Mouse (Mus musculus): ENCODE measurements around the gene Trim16. TPM values are rescaled to one million over a fixed set of nuclear protein-coding genes. Genes with fewer than 3 reads are reported as not detected.

Trim16 gene
- polyA plus RNA-seq, 1 experiment from 2014 or later = 4.4 TPM

DNA sequence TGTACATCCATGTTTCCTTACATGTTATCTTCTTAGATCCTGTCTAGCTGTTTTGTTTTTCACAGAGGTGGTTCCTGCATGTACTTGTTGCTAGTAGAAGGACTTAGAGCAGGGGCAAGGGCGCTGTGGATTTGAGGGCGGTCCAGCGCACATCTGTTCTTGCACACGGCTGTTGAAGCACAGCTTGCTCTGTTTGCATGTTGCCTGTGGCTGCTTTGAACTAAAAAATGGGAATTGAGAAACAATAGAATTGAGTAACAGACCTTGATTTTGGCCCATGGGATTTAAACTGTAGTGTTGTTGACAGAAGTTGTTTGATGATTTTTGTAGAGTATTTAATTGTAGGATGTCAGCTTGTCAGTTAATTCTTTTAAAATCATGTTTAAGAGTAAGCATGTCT lies 70.8 kb downstream of the Trim16 start:
- no peak overlapping the region for H3K27ac ChIP-seq
- 78% methylated on average over 4 of the region's 4 CpGs for WGBS (ENCODE audit: missing documents)
- no peaks in the 10 kb centered on the region for H3K79me2 ChIP-seq (ENCODE audit: inconsistent target)
- no peak overlapping the region for H3K4me3 ChIP-seq (ENCODE audit: inconsistent target)
- H3K36me3 ChIP-seq (ENCODE audit: inconsistent target) = peaks cover 68% of the 10 kb centered on the region

DNA sequence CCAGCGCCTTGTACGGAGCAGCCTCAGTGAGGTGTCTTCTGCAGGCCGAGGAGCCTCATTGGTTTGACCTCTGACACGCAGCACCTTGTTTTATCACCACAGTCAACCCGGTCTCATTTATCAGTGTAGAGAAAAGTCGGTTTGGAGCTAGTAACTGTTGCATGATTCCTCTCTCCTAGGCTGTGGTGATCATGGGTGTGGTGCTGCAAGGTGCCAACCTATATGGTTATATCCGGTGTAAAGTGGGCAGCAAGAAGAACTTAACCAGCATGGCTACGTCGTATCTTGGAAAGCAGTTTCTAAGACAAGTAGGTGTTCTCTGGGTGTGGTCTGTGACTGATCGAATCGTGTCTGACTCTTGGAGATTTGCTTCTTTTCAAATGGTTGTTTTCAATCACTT lies 71.7 kb downstream of the Trim16 start:
- Histone ChIP-seq H3K79me2 (ENCODE audit: inconsistent target) (no peaks in the 10 kb centered on the region), H3K36me3 (ENCODE audit: inconsistent target) (peaks cover 58% of the 10 kb centered on the region), H3K4me3 (ENCODE audit: inconsistent target) (no peak overlapping the region), H3K27ac (no peak overlapping the region)
- 97% methylated on average over 11 of the region's 11 CpGs for WGBS (ENCODE audit: missing documents)

Other genes starting within 250 kb of the Trim16 start
- 71.4 to 114 TPM (median 91.5 TPM) in 3 replicates for gene Trpv2, start 245.7 kb upstream of the Trim16 start, polyA plus RNA-seq (2018)
- 4.7 to 7.3 TPM (median 5.6 TPM) in 3 replicates for gene Lrrc75a, start 171.7 kb upstream of the Trim16 start, polyA plus RNA-seq (2018)
- gene Mmgt2, start 171.6 kb upstream of the Trim16 start, polyA plus RNA-seq (2018) = 25.0 to 33.0 TPM (median 31.4 TPM) in 3 replicates
- gene Zfp287, start 88.3 kb upstream of the Trim16 start, polyA plus RNA-seq (2018) = 2.3 to 2.4 TPM (median 2.4 TPM) in 3 replicates
- not detected in 3 replicates for gene Gm10428, start 67.1 kb upstream of the Trim16 start, polyA plus RNA-seq (2018)
- 0.20 to 0.69 TPM (median 0.42 TPM) in 3 replicates for gene Zfp286, start 30.8 kb upstream of the Trim16 start, polyA plus RNA-seq (2018)
- 0.35 to 1.5 TPM (median 1.1 TPM) in 3 replicates for gene Fbxw10, start 26.8 kb downstream of the Trim16 start, polyA plus RNA-seq (2018)
- gene Tvp23b, start 59.2 kb downstream of the Trim16 start, polyA plus RNA-seq (2018) = 19.2 to 26.5 TPM (median 25.1 TPM) in 3 replicates
- not detected in 3 replicates for gene Cdrt4, start 131.0 kb downstream of the Trim16 start, polyA plus RNA-seq (2018)
- not detected in 3 replicates for gene Tekt3, start 241.4 kb downstream of the Trim16 start, polyA plus RNA-seq (2018)

All from macrophage (primary cell).